Mouse (Mus musculus): Measurements from ENCODE around the gene Gm28038.

- TF ChIP-seq POLR2A (IDR thresholded peaks at IDR 0.05; ENCODE audit: control insufficient read depth, extremely low read depth, insufficient read depth, low read length, poor library complexity) (peak; percentile 86), CTCF (IDR thresholded peaks at IDR 0.05; ENCODE audit: borderline replicate concordance, control insufficient read depth, extremely low read depth, insufficient read depth, low read length, poor library complexity) (peak; percentile 60; the same call in 1 of the 2 replicates)
These were observed 5.6 kb downstream of the Gm28038 start, which contains the start of the genes Dolk and Nup188 for GRCm38 (mm10) chr2:30286192-30287026.
